Mouse (Mus musculus) limb, embryonic 15.5 days (tissue): ENCODE measurements around the gene Grm8. TPM values are rescaled to one million over a fixed set of nuclear protein-coding genes. Genes with fewer than 3 reads are reported as not detected.

Source experiments
- ATAC-seq: fragments of 200-750 bp; cut with Nextera tagmentation; 2 replicates; pipeline ENCODE4 v1.8.0; 2017; ENCODE audit warnings: low read depth, moderate TSS enrichment; ENCODE audit not compliant: insufficient number of reproducible peaks, low FRiP score, low TSS enrichment
- H3K27ac ChIP-seq: fragments of 300-500 bp; sonication (generic); 2 replicates; pipeline ENCODE4 v1.5.1; 2015; ENCODE audit warnings: moderate library complexity, mild to moderate bottlenecking, inconsistent platforms
- H3K27me3 ChIP-seq: fragments of 300-500 bp; sonication (generic); 2 replicates; pipeline ENCODE4 v1.6.1; 2015; ENCODE audit warnings: inconsistent platforms
- H3K36me3 ChIP-seq: fragments of 300-500 bp; sonication (generic); 2 replicates; pipeline ENCODE4 v1.6.1; 2015; ENCODE audit warnings: inconsistent platforms
- H3K4me1 ChIP-seq: fragments of 300-500 bp; sonication (generic); 2 replicates; pipeline ENCODE4 v1.6.1; 2015; ENCODE audit warnings: inconsistent platforms
- H3K4me2 ChIP-seq: fragments of 300-500 bp; sonication (generic); 2 replicates; pipeline ENCODE4 v1.6.1; 2015; ENCODE audit warnings: mild to moderate bottlenecking, inconsistent platforms
- H3K4me3 ChIP-seq: fragments of 300-500 bp; sonication (generic); 2 replicates; pipeline ENCODE4 v1.5.1; 2015; ENCODE audit warnings: mild to moderate bottlenecking, inconsistent platforms
- H3K9ac ChIP-seq: fragments of 300-500 bp; sonication (generic); 2 replicates; pipeline ENCODE4 v1.6.1; 2015; ENCODE audit warnings: inconsistent platforms
- H3K9me3 ChIP-seq: fragments of 300-500 bp; sonication (generic); 2 replicates; pipeline ENCODE4 v1.6.1; 2016; ENCODE audit warnings: inconsistent platforms
- WGBS: fragments of 180-500 bp; shearing (Covaris S2); methylation state at CpG from one replicate; pipeline ENCODE4 v1.1.7; 2015; 5-methylcytosine and 5-hydroxymethylcytosine counted together
- polyA plus RNA-seq: library from polyadenylated mRNA; unstranded; fragments of >200 nt; fragmentation: Nextera tagmentation; extraction: Ambion mirVana; gene quantifications from 2 replicates; pipeline ENCODE4 v1.2.1, GENCODE M21; 2015

Gene Grm8
- polyA plus RNA-seq, 1 experiment from 2014 or later = 1.3 TPM

GRCm38 (mm10) chr6:27460998-27461397, 674.0 kb downstream of the Grm8 start:
- H3K4me3 ChIP-seq = no peak overlapping the region
- 37% methylated on average over 5 of the region's 5 CpGs for WGBS
- H3K27ac ChIP-seq = no peak overlapping the region
- no peaks in the 10 kb centered on the region for H3K27me3 ChIP-seq
- H3K9me3 ChIP-seq = no peaks in the 10 kb centered on the region
- H3K9ac ChIP-seq = no peak overlapping the region
- no peak overlapping the region for H3K4me2 ChIP-seq
- no peaks in the 10 kb centered on the region for H3K4me1 ChIP-seq
- no peak for ATAC-seq
- H3K36me3 ChIP-seq = no peaks in the 10 kb centered on the region

DNA sequence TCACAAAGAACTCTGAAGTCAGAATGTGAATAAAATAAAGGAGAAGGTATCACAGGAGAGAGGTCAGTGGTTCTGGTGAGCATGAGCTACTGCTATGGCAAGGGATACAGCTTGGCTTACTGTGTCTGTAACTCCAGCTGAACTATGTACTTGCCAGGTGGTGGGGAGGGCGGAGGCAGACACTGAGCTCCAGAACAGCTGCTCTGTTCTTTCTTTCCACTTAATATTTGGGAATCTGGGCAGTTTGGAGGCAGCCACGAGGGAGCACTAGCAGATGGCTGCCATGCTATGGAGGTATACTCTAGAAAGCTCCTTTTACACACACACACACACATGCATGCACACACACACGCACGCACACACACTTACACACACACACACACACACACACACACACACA, 726.5 kb downstream of the Grm8 start:
- H3K9me3 ChIP-seq = no peaks in the 10 kb centered on the region
- WGBS = 83% methylated on average over 4 of the region's 4 CpGs
- no peak overlapping the region for H3K9ac ChIP-seq
- H3K27me3 ChIP-seq = no peaks in the 10 kb centered on the region
- H3K27ac ChIP-seq = no peak overlapping the region
- H3K4me3 ChIP-seq = no peak overlapping the region
- H3K36me3 ChIP-seq = no peaks in the 10 kb centered on the region
- H3K4me2 ChIP-seq = no peak overlapping the region
- no peaks in the 10 kb centered on the region for H3K4me1 ChIP-seq
- no peak for ATAC-seq

DNA sequence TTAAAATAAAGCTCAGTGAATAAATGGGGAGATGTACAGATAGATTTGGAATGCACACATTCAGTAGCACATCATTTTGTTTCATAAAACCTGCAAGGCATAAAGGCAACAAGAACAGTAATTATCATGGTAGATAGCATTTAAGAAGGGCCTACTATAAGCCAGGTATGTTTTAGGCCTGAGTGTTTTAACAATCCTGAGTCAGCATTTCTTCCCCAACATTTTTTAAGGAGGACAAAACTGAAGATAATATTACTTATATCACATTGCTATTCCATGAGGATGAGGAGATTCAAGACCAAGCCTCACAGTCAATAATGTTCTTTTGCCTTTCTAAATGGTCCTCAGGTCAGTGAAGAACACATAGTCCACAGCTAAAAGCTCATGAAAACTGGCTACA, 762.6 kb downstream of the Grm8 start:
- Histone ChIP-seq H3K27me3 (no peaks in the 10 kb centered on the region), H3K4me3 (no peak overlapping the region), H3K9ac (no peak overlapping the region), H3K4me1 (no peaks in the 10 kb centered on the region), H3K36me3 (no peaks in the 10 kb centered on the region), H3K9me3 (no peaks in the 10 kb centered on the region), H3K4me2 (no peak overlapping the region), H3K27ac (no peak overlapping the region)
- ATAC-seq = no peak

DNA sequence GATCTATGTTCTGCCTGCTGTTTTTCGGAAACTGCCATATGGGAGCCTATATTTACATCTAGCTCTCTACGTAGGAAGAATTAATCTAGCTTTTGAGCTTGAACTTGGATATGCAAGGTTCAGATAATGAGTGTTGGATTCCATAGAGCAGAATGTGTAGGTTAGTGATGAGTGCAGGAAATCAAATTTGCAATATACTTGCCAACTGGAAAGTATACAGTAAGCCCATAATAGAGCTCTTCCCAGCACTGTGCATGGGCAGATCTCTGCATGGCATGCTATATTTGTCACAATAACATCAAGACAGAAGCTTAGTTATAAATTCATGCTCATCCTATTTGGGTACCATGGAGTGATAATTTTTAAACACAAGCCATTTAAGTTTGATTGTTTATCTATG, 763.9 kb downstream of the Grm8 start:
- no peak overlapping the region for H3K4me2 ChIP-seq
- H3K27ac ChIP-seq = no peak overlapping the region
- H3K4me3 ChIP-seq = no peak overlapping the region
- WGBS = 69% methylated on average over 2 of the region's 2 CpGs
- ATAC-seq = no peak
- no peaks in the 10 kb centered on the region for H3K36me3 ChIP-seq
- no peaks in the 10 kb centered on the region for H3K4me1 ChIP-seq
- no peaks in the 10 kb centered on the region for H3K27me3 ChIP-seq
- H3K9ac ChIP-seq = no peak overlapping the region
- no peaks in the 10 kb centered on the region for H3K9me3 ChIP-seq

- H3K4me3 ChIP-seq = no peak overlapping the region
- H3K4me1 ChIP-seq = no peaks in the 10 kb centered on the region
- H3K9me3 ChIP-seq = no peaks in the 10 kb centered on the region
- WGBS = 50% methylated on average over 8 of the region's 8 CpGs
- no peak for ATAC-seq
- H3K27ac ChIP-seq = no peak overlapping the region
- no peaks in the 10 kb centered on the region for H3K36me3 ChIP-seq
- H3K27me3 ChIP-seq = no peaks in the 10 kb centered on the region
- no peak overlapping the region for H3K9ac ChIP-seq
- H3K4me2 ChIP-seq = no peak overlapping the region
Observed at GRCm38 (mm10) chr6:27363775-27364174, 771.2 kb downstream of the Grm8 start.

- H3K27ac ChIP-seq = no peak overlapping the region
- no peaks in the 10 kb centered on the region for H3K9me3 ChIP-seq
- no peak overlapping the region for H3K4me3 ChIP-seq
- H3K4me2 ChIP-seq = no peak overlapping the region
- H3K27me3 ChIP-seq = no peaks in the 10 kb centered on the region
- H3K4me1 ChIP-seq = no peaks in the 10 kb centered on the region
- no peaks in the 10 kb centered on the region for H3K36me3 ChIP-seq
- ATAC-seq = no peak
- H3K9ac ChIP-seq = no peak overlapping the region
Observed at GRCm38 (mm10) chr6:27360440-27360839, 774.5 kb downstream of the Grm8 start.

DNA sequence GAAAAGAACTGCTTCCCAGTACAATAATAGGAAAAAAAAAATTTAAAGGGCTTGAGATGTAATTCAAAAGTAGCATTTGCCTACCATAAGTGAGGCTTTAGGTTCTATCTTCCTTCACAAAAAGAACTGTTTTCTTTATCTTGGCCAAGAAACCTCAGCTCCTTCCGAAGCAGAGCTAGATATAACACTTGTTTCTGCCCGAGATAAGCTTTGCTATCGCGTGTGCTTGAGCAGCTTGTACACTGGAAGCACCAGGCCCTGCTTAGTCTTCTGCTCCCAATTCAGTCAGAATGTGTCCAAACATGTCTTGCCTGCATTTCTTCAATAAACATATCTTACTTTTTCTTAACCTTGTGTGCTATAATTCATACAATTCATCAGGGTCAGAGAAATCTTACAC, 783.8 kb downstream of the Grm8 start:
- WGBS = 82% methylated on average over 4 of the region's 4 CpGs
- Histone ChIP-seq H3K27me3 (no peaks in the 10 kb centered on the region), H3K36me3 (no peaks in the 10 kb centered on the region), H3K27ac (no peak overlapping the region), H3K4me3 (no peak overlapping the region), H3K9ac (no peak overlapping the region), H3K4me1 (no peaks in the 10 kb centered on the region), H3K9me3 (no peaks in the 10 kb centered on the region), H3K4me2 (no peak overlapping the region)
- ATAC-seq = no peak

GRCm38 (mm10) chr6:27348272-27348671, 786.7 kb downstream of the Grm8 start:
- Histone ChIP-seq H3K27ac (no peak overlapping the region), H3K36me3 (no peaks in the 10 kb centered on the region), H3K9me3 (no peaks in the 10 kb centered on the region), H3K9ac (no peak overlapping the region), H3K4me1 (no peaks in the 10 kb centered on the region), H3K4me2 (no peak overlapping the region), H3K4me3 (no peak overlapping the region), H3K27me3 (no peaks in the 10 kb centered on the region)
- WGBS = 63% methylated on average over 2 of the region's 2 CpGs
- ATAC-seq = no peak

DNA sequence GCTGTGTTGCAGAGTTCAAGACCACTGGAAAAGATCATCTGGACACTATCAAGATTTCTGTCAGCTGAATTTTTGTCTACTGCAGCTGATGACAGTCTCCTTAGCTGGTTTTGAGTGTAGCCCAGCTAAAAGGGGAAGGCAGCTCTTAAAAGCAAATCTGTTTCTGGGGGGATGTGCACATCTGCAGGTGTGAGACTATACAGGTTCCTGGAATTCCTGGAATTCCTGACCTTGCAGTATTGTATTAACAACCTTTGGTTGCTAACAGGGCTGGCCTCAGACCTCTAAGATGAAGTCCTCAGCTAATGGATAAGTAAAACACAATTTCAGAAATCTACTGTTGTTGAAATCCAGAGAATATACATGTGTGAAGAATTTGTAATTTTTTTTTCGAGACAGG, 788.7 kb downstream of the Grm8 start:
- Histone ChIP-seq H3K4me2 (no peak overlapping the region), H3K9me3 (no peaks in the 10 kb centered on the region), H3K27me3 (no peaks in the 10 kb centered on the region), H3K27ac (no peak overlapping the region), H3K4me1 (no peaks in the 10 kb centered on the region), H3K36me3 (no peaks in the 10 kb centered on the region), H3K4me3 (no peak overlapping the region), H3K9ac (no peak overlapping the region)
- ATAC-seq = no peak
- WGBS = 62% methylated on average over 1 of the region's 1 CpGs

DNA sequence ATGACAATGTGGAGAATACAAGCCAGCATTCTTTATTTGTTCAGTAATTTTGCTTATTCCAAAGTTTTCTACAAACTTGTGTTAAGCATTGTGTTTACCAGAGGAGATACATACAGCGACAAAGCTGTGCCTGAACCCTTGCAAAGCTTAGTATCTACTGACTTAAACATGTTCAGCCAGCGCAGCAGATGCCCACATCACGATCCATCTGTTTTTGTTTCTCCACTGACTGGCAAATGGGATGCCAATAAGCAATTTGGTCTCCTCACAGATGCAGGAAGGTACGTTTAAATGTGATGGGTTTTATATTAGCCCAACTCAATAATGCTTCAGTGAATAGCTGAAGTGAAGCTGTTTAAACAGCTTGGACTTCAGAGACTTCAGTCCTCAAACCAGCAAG, 794.8 kb downstream of the Grm8 start:
- ATAC-seq = no peak
- Histone ChIP-seq H3K9me3 (no peaks in the 10 kb centered on the region), H3K4me2 (no peak overlapping the region), H3K27me3 (no peaks in the 10 kb centered on the region), H3K27ac (no peak overlapping the region), H3K9ac (no peak overlapping the region), H3K4me3 (no peak overlapping the region), H3K36me3 (no peaks in the 10 kb centered on the region), H3K4me1 (no peaks in the 10 kb centered on the region)
- 76% methylated on average over 4 of the region's 4 CpGs for WGBS

GRCm38 (mm10) chr6:27318575-27318974, 816.4 kb downstream of the Grm8 start:
- no peak overlapping the region for H3K4me2 ChIP-seq
- no peaks in the 10 kb centered on the region for H3K36me3 ChIP-seq
- no peak overlapping the region for H3K9ac ChIP-seq
- H3K4me3 ChIP-seq = no peak overlapping the region
- no peak overlapping the region for H3K27ac ChIP-seq
- ATAC-seq = no peak
- no peaks in the 10 kb centered on the region for H3K27me3 ChIP-seq
- peaks cover 3% of the 10 kb centered on the region; the same call in 1 of the 2 replicates for H3K4me1 ChIP-seq
- no peaks in the 10 kb centered on the region for H3K9me3 ChIP-seq
- whole genome bisulfite sequencing = 58% methylated on average over 1 of the region's 1 CpGs

DNA sequence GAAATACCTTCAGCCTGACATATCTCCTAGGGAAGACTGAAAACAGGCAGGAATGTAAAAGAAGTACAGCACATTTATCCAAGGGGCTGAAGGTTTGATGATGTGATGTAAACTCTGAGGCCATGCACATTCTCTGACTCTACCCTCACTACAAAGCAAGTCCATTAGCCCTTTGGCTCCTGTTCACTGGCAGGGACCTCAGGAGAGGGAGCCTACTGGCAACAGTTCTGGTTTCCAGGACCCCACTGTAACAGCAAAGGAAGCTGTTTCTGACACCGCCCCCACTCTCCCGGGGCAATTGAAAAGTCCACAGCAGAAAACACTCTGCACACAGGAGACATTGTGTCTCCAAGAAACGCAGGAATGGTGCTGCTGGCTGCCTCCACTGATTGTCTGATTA, 817.6 kb downstream of the Grm8 start:
- Histone ChIP-seq H3K4me1 (peaks cover 3% of the 10 kb centered on the region; the same call in 1 of the 2 replicates), H3K9ac (no peak overlapping the region), H3K27ac (no peak overlapping the region), H3K27me3 (no peaks in the 10 kb centered on the region), H3K9me3 (no peaks in the 10 kb centered on the region), H3K4me3 (no peak overlapping the region), H3K36me3 (no peaks in the 10 kb centered on the region), H3K4me2 (no peak overlapping the region)
- no peak for ATAC-seq
- 46% methylated on average over 3 of the region's 3 CpGs for WGBS

- Histone ChIP-seq H3K4me3 (no peak overlapping the region), H3K27ac (no peak overlapping the region), H3K4me1 (peaks cover 3% of the 10 kb centered on the region; the same call in 1 of the 2 replicates), H3K9ac (no peak overlapping the region), H3K4me2 (no peak overlapping the region), H3K27me3 (no peaks in the 10 kb centered on the region), H3K36me3 (no peaks in the 10 kb centered on the region), H3K9me3 (no peaks in the 10 kb centered on the region)
- 86% methylated on average over 1 of the region's 1 CpGs for whole genome bisulfite sequencing
- no peak for ATAC-seq
Observed at GRCm38 (mm10) chr6:27316018-27316417, 819.0 kb downstream of the Grm8 start.
